Mouse (Mus musculus) lung, adult 2 months (tissue): Measurements from ENCODE around the gene Ptk6.

Source experiments
- CTCF ChIP-seq: fragments of 200-500 bp; IDR thresholded peaks from 2 replicates; pipeline ENCODE4 v1.5.1; 2011; ENCODE audit warnings: mild to moderate bottlenecking, low read length, control low read depth; ENCODE audit not compliant: insufficient read depth
- POLR2A ChIP-seq: fragments of 200-500 bp; IDR thresholded peaks from 2 replicates; pipeline ENCODE4 v1.6.1; 2011; ENCODE audit warnings: low read depth, mild to moderate bottlenecking, control low read depth, low read length, borderline replicate concordance; ENCODE audit errors: extremely low read depth

GRCm38 (mm10) chr2:181159771-181160170 is 42.8 kb downstream of the Ptk6 start:
- TF ChIP-seq CTCF (no peak), POLR2A (no peak)
